Mouse (Mus musculus): ENCODE data around the gene Lrp6. TPM values are rescaled to one million over a fixed set of nuclear protein-coding genes. Genes with fewer than 3 reads are reported as not detected.

The Lrp6 gene
- total RNA-seq, 4 experiments from 2014 or later, result 43.5 to 48.0 (median 46.9) TPM

- DNase-seq (ENCODE audit: low spot score), result peak; percentile 31
Measured at GRCm38 (mm10) chr6:134439401-134440021, 127.3 kb downstream of the Lrp6 start.

GRCm38 (mm10) chr6:134436955-134437354 is 129.8 kb downstream of the Lrp6 start:
- DNase-seq (ENCODE audit: low spot score), result no peak

DNA sequence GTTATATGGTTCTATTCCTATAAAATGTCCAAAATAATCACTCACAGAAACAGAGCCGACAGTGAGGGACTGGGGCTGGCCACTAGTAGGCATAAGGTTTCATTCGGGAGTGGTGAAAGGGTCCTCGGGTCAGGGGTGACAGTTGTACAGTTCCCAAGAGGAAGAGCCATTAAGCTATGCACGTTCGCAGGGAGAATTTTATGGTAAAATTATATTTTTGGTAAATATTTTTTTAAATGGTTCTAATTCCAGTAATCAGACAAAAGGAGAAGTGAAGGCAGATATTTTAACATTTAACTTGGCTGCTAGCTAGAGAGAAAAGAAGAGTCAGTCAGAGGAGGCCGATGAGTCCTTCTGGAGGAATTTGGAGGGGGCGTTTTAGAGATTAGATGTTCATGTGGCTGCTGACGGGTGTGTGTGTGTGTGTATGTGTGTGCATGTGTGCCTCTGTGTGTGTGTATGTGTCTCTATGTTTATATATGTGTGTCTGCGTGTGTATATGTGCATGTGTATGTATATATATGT is 131.8 kb downstream of the Lrp6 start:
- no peak for DNase-seq (ENCODE audit: low spot score)

- DNase-seq (ENCODE audit: low spot score), result peak; percentile 49
Measured at GRCm38 (mm10) chr6:134434044-134434443, 132.7 kb downstream of the Lrp6 start.

GRCm38 (mm10) chr6:134433281-134433680 is 133.5 kb downstream of the Lrp6 start:
- no peak for DNase-seq (ENCODE audit: low spot score)

DNA sequence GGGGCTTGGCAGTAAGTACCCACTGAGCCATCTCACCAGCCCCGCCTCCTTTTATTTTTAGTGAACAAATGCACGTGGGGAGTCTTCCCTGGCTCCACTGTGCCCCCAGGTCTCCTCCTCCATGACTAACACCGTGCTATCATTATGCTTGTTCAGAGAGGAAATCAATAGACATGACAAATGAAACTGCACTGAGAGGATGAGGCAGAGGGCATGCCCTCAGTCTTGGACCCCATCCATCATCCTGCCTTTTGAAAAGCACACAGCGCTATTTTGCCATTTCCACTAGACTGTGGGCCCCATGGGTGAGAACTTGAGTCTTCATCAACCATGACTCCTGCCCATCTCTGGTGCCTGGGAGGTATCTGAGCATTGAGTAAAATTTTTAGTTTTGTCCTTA is 135.2 kb downstream of the Lrp6 start:
- no peak for DNase-seq (ENCODE audit: low spot score)

DNA sequence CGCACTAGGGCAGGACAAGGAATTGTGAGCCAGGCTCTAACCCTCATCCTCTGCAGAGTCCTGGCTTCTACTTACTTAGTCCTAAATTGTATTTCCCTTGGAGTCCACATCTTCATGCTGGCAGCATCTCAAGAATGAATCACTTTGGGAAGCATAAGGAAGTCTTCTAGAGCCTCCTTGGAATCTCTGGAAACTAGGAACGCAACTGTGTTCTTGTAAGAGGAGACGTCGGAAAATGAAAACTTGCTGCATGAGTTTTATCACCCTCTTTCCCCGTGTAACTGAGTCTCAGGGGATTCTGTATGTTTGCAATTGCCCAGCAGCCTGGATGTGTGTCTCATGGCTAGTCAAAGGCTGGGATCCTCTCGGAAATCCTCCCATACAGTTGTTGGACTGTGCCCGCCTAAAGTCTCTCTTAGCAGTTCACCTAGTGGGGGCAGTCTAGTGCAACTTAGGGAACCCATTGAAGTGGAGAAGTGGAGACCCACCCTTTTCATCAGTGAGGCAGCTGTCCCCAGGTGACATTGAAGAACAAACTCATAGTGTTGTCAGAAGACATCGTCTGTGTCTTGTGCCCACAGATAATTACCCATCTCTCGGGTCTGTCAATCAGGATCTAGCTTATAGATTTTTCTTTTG is 136.5 kb downstream of the Lrp6 start:
- DNase-seq (ENCODE audit: low spot score), result peak; percentile 66

- DNase-seq (ENCODE audit: low spot score), result no peak
Measured at GRCm38 (mm10) chr6:134428455-134428854, 138.3 kb downstream of the Lrp6 start.

DNA sequence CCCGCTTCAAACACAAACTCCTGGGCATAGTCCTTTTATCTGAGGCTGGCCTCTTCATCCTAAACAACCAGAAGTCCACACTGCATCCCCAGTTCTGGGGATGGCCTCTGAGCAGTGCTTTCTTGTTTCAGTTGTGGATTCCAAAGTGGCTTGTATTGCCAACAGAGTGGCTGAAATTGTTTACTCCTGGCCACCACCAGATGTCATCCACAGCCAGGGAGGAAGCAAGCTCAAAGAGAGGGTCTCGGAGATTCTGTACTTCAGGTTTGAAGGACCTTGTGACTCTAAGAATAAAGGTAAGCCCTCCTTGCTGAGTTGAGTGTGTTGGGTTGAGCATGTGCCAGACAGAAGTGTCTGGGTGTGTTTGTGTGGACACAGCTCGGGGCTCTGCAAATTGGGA is 139.6 kb downstream of the Lrp6 start:
- DNase-seq (ENCODE audit: low spot score), result no peak

DNA sequence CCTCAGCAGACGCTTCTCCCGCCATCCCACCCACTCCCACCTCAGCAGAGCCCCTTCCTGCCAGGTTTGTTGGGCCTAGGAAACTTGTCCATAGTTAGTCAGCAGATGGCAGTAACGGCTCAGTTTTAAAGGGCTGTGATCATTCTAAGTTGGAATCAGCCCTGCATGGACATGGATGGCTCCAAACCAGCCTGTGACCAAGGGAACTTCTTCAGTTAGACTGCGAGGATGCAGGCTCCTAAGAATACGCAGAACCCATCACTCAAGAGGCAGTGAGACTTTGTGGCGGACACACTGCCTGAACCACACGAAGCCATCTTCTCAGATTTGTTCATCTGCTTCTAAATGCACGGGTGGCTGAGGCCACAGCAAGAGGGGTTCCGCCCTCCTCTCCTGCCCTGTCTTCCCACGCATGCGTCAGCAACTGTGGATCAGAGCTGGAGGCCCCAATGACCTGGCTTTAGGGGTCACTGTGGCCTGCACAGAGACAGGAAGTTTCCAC is 141.5 kb downstream of the Lrp6 start:
- DNase-seq (ENCODE audit: low spot score), result peak; percentile 81

- no peak for DNase-seq (ENCODE audit: low spot score)
Measured at GRCm38 (mm10) chr6:134421921-134422320, 144.8 kb downstream of the Lrp6 start.

DNA sequence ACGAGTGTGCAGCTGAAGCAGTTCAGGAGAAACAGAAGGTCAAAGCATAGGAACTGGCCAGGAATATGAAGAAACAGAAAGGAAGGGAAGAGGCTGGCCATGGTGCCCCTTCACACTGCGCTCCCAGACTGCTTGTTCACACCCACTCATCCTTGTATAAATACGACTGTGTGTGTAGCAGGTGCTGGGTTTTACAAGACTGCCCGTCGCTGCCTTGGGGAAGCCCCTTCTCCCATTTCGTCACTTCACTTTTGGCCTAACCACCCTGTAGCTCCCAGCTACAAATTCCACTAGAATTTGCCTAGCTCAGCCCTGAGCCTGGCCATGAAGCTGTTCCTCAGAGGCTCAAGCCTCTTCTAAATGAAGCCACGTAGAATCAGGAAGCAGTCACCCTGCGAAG is 146.4 kb downstream of the Lrp6 start:
- no peak for DNase-seq (ENCODE audit: low spot score)

DNA sequence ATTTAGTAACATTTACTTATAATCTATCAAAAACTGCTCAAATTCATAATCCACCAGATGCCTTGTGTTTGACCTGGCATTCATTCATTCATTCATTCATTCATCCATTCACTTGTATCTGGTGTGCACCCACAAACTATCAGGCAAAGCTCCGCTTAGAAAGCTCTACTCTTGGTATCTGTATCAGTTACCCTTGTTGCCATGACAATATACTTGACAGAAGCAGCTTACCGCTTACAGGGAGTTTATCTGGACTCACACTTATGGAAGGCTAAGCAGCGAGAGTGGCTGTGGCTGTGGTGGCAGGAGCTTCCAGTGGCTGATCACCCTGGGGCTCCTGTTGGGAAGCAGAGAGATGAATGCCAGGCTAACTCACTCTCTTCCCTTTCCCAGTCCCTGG is 148.9 kb downstream of the Lrp6 start:
- DNase-seq (ENCODE audit: low spot score), result no peak

GRCm38 (mm10) chr6:134416556-134417105 is 150.1 kb downstream of the Lrp6 start:
- no peak for DNase-seq (ENCODE audit: low spot score)

GRCm38 (mm10) chr6:134414532-134414883 is 152.3 kb downstream of the Lrp6 start:
- no peak for DNase-seq (ENCODE audit: low spot score)

DNA sequence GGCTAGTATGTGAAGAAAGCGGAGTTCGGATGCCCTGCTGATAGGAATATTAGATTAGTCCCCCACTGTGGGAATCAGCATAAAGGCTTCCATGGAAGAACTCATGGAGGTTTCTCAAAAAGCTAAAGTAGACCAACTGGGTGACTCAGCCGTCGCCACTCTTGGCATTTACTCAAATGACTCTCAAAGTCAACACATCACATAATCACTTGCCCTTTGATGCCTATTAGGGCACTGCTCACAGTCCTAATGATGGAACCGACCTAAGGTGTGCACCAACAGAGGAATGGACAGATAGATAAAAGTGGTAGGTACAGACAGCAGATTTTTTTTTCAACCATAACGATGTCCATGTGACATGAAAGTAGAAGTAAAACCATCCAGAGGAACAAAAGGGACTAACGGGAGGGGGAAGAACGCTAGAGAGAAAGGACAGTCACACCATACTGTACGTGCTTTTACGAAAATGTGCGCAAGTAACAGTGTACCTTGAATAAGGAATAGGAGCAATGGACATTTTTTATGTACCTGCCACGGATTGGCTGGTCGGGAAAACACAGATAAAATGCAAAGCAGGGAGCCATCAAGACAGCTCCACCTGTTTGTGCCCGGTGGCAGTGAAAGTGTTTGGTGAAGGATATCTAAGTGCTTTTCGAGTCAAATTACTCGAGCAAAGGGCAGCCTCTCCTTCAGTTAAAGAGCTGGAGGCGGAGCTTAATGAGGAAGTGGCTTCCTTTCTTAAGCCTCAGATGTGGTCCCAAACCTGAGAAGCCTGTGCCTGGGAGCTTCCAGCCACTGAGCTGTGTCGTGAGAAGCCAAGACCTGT is 152.8 kb downstream of the Lrp6 start:
- no peak for DNase-seq (ENCODE audit: low spot score)

- no peak for DNase-seq (ENCODE audit: low spot score)
Measured at GRCm38 (mm10) chr6:134407226-134407625, 159.5 kb downstream of the Lrp6 start.

- no peak for DNase-seq (ENCODE audit: low spot score)
Measured at GRCm38 (mm10) chr6:134403684-134404070, 163.1 kb downstream of the Lrp6 start.

DNA sequence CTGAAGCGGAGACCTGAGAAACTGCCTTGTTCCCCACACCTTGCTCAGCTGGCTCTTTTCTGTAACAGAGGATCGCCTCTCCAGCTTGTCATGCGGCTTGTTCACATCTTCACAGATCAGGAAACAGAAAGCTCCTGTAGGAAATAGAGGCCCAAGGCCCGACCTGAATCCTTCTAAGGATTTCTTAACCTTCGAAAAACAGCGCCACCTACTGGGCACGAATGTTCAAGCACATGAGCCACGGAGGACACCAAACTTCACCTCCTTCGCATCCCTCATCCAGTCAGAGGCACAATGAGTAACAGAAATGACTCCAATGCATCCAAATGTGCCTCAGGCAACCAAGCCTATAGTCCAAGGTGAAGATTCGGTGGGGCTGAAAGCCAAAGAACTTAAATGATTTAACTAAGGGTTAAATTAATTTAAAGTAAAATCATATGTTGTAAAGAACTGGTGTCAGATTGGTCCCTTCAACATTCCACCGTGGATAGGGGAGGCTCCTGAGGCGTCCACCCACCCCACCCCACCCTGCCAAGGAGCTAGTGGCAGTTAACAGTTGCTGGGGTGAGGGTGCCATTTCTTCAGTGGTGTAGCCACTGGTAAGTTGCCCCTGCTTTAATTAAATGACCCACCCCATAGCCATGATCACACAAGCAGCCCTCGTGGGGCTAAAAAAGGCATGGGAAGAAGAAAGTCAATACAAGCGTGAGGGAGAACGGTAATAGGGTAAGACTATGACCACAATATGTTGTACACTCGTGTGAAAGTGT is 163.7 kb downstream of the Lrp6 start:
- peak; percentile 55 for DNase-seq (ENCODE audit: low spot score)

Data from heart, adult 8-10 months (tissue).